Mouse (Mus musculus): ENCODE data around the gene Ahnak. TPM values are rescaled to one million over a fixed set of nuclear protein-coding genes. Genes with fewer than 3 reads are reported as not detected.

Gene Ahnak
- total RNA-seq, 1 experiment: 155 TPM

- Histone ChIP-seq H3K36me3 (ENCODE audit: control insufficient read depth, insufficient read depth, low read length, poor library complexity, severe bottlenecking) (no peaks in the 10 kb centered on the region), H3K4me1 (ENCODE audit: control insufficient read depth in 2 of 2, insufficient read depth in 2 of 2, low read length in 2 of 2, poor library complexity in 1 of 2) (peaks cover 5 to 14% of the 10 kb centered on the region in 2 experiments; a peak in 1 of 4 replicates), H3K27ac (ENCODE audit: insufficient read depth, low read depth, low read length, poor library complexity, severe bottlenecking) (peak overlapping the region; percentile 4; the same call in 1 of the 2 replicates), H3K4me3 (ENCODE audit: insufficient read depth in 1 of 2, low read depth in 1 of 2, low read length in 2 of 2, poor library complexity in 1 of 2, severe bottlenecking in 1 of 2) (no peak overlapping the region), H3K9ac (ENCODE audit: insufficient read depth, low read depth, low read length, poor library complexity, severe bottlenecking) (no peak overlapping the region), H3K9me3 (ENCODE audit: control insufficient read depth, insufficient read depth, low read depth, low read length) (no peaks in the 10 kb centered on the region)
- no peak for DNase-seq (ENCODE audit: low read depth, low spot score)
- no peak for TF ChIP-seq MAFK (IDR thresholded peaks at IDR 0.05; ENCODE audit: insufficient read depth, low read depth, low read length)
- TF ChIP-seq ZC3H11A (IDR thresholded peaks at IDR 0.05; ENCODE audit: borderline replicate concordance, low read depth, low read length): no peak
- TF ChIP-seq CHD2 (IDR thresholded peaks at IDR 0.05; ENCODE audit: low read depth, low read length): no peak
- TF ChIP-seq HCFC1 (IDR thresholded peaks at IDR 0.05; ENCODE audit: borderline replicate concordance, insufficient read depth, low read length): no peak
- TF ChIP-seq ZNF384 (IDR thresholded peaks at IDR 0.05; ENCODE audit: low read depth, low read length): no peak
- in situ Hi-C loops (cut with MboI; ENCODE audit: low sequenced_read_pairs in 2 of 2, unreplicated experiment in 2 of 2): no loop called here
Measured at GRCm38 (mm10) chr19:9107379-9107755, 118.3 kb downstream of the Ahnak start.

- TF ChIP-seq MAFK (IDR thresholded peaks at IDR 0.05; ENCODE audit: insufficient read depth, low read depth, low read length) (no peak), ZNF384 (IDR thresholded peaks at IDR 0.05; ENCODE audit: low read depth, low read length) (no peak), HCFC1 (IDR thresholded peaks at IDR 0.05; ENCODE audit: borderline replicate concordance, insufficient read depth, low read length) (no peak), ZC3H11A (IDR thresholded peaks at IDR 0.05; ENCODE audit: borderline replicate concordance, low read depth, low read length) (no peak), CHD2 (IDR thresholded peaks at IDR 0.05; ENCODE audit: low read depth, low read length) (no peak)
- Histone ChIP-seq H3K4me1 (ENCODE audit: control insufficient read depth in 2 of 2, insufficient read depth in 2 of 2, low read length in 2 of 2, poor library complexity in 1 of 2) (peaks cover 5 to 14% of the 10 kb centered on the region in 2 experiments; a peak in 1 of 4 replicates), H3K9me3 (ENCODE audit: control insufficient read depth, insufficient read depth, low read depth, low read length) (no peaks in the 10 kb centered on the region), H3K27ac (ENCODE audit: insufficient read depth, low read depth, low read length, poor library complexity, severe bottlenecking) (no peak overlapping the region), H3K9ac (ENCODE audit: insufficient read depth, low read depth, low read length, poor library complexity, severe bottlenecking) (no peak overlapping the region), H3K36me3 (ENCODE audit: control insufficient read depth, insufficient read depth, low read length, poor library complexity, severe bottlenecking) (peaks cover under 1% of the 10 kb centered on the region), H3K4me3 (ENCODE audit: insufficient read depth in 1 of 2, low read depth in 1 of 2, low read length in 2 of 2, poor library complexity in 1 of 2, severe bottlenecking in 1 of 2) (no peak overlapping the region)
- in situ Hi-C loops (cut with MboI; ENCODE audit: low sequenced_read_pairs in 2 of 2, unreplicated experiment in 2 of 2): no loop called here
- DNase-seq (ENCODE audit: low read depth, low spot score): no peak
Measured at GRCm38 (mm10) chr19:9108536-9108935, 119.5 kb downstream of the Ahnak start.

GRCm38 (mm10) chr19:9110182-9110869 is 121.2 kb downstream of the Ahnak start:
- H3K27ac ChIP-seq (ENCODE audit: insufficient read depth, low read depth, low read length, poor library complexity, severe bottlenecking): no peak overlapping the region
- H3K4me3 ChIP-seq (ENCODE audit: insufficient read depth in 1 of 2, low read depth in 1 of 2, low read length in 2 of 2, poor library complexity in 1 of 2, severe bottlenecking in 1 of 2): no peak overlapping the region
- DNase-seq (ENCODE audit: low read depth, low spot score): peak; percentile 58
- no peaks in the 10 kb centered on the region for H3K9me3 ChIP-seq (ENCODE audit: control insufficient read depth, insufficient read depth, low read depth, low read length)
- H3K36me3 ChIP-seq (ENCODE audit: control insufficient read depth, insufficient read depth, low read length, poor library complexity, severe bottlenecking): peaks cover 2% of the 10 kb centered on the region
- in situ Hi-C loops (cut with MboI; ENCODE audit: low sequenced_read_pairs in 2 of 2, unreplicated experiment in 2 of 2): no loop called here
- H3K4me1 ChIP-seq (ENCODE audit: control insufficient read depth in 2 of 2, insufficient read depth in 2 of 2, low read length in 2 of 2, poor library complexity in 1 of 2): peaks cover 5 to 14% of the 10 kb centered on the region in 2 experiments; a peak in 1 of 4 replicates
- TF ChIP-seq ZNF384 (IDR thresholded peaks at IDR 0.05; ENCODE audit: low read depth, low read length) (no peak), MAFK (IDR thresholded peaks at IDR 0.05; ENCODE audit: insufficient read depth, low read depth, low read length) (no peak), HCFC1 (IDR thresholded peaks at IDR 0.05; ENCODE audit: borderline replicate concordance, insufficient read depth, low read length) (no peak), ZC3H11A (IDR thresholded peaks at IDR 0.05; ENCODE audit: borderline replicate concordance, low read depth, low read length) (peak; percentile 99)
- no peak overlapping the region for H3K9ac ChIP-seq (ENCODE audit: insufficient read depth, low read depth, low read length, poor library complexity, severe bottlenecking)

GRCm38 (mm10) chr19:9112043-9112442 is 123.0 kb downstream of the Ahnak start:
- Histone ChIP-seq H3K4me3 (ENCODE audit: insufficient read depth in 1 of 2, low read depth in 1 of 2, low read length in 2 of 2, poor library complexity in 1 of 2, severe bottlenecking in 1 of 2) (no peak overlapping the region), H3K27ac (ENCODE audit: insufficient read depth, low read depth, low read length, poor library complexity, severe bottlenecking) (no peak overlapping the region), H3K4me1 (ENCODE audit: control insufficient read depth in 2 of 2, insufficient read depth in 2 of 2, low read length in 2 of 2, poor library complexity in 1 of 2) (peaks cover 0 to 5% of the 10 kb centered on the region in 2 experiments; a peak in 1 of 4 replicates), H3K9me3 (ENCODE audit: control insufficient read depth, insufficient read depth, low read depth, low read length) (no peaks in the 10 kb centered on the region), H3K36me3 (ENCODE audit: control insufficient read depth, insufficient read depth, low read length, poor library complexity, severe bottlenecking) (peaks cover 5% of the 10 kb centered on the region), H3K9ac (ENCODE audit: insufficient read depth, low read depth, low read length, poor library complexity, severe bottlenecking) (no peak overlapping the region)
- no peak for DNase-seq (ENCODE audit: low read depth, low spot score)
- TF ChIP-seq ZC3H11A (IDR thresholded peaks at IDR 0.05; ENCODE audit: borderline replicate concordance, low read depth, low read length) (no peak), CHD2 (IDR thresholded peaks at IDR 0.05; ENCODE audit: low read depth, low read length) (no peak), HCFC1 (IDR thresholded peaks at IDR 0.05; ENCODE audit: borderline replicate concordance, insufficient read depth, low read length) (no peak), MAFK (IDR thresholded peaks at IDR 0.05; ENCODE audit: insufficient read depth, low read depth, low read length) (no peak), ZNF384 (IDR thresholded peaks at IDR 0.05; ENCODE audit: low read depth, low read length) (no peak)
- in situ Hi-C loops (cut with MboI; ENCODE audit: low sequenced_read_pairs in 2 of 2, unreplicated experiment in 2 of 2): no loop called here

Data from ES-E14 (cell line).